In the genomic region with DNA sequence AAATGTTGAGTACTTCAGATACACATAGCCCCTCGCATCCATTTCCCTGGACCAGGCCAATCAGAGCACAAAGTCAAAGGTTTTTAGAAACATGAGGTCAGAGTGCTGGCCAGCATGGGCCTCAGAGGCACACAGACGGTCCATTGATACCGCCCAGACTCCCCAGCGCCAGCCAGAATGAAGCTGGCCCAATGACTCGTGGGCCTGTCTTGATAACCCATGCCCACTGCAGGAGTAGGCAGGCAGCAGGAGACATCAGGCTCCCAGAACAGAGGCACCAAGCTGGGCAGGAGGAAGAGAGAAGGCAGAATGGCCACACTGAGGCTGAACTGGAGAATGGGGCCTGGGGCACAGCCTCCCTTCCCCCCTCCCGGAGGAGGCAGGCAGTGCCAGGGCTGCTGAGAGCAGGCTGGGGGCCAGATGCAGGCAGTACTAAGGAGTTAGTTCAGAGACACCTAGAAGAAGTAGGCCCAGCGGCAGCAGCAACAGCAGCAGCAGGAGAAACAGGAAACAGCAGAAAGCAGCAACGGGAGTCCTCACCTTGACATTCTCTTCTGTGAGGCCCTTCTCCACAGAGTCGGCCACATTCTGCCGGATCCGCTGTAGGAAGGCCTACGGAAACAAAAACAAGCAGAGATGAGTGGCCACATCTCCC, we compare ENCODE assay signal across 11 mouse cellular contexts.
A peak's percentile ranks its signal among the peaks of the same experiment; 100 is the strongest.
DNase-seq lines count a peak whose midpoint lies in the region; ATAC-seq and TF ChIP-seq lines count a peak whose summit lies in the region.
"Had no signal": no experiment of that assay in that cellular context is flagged by ENCODE, and none has a peak within 500 bp of the region (broad histone marks: within the 10 kb centered on the region; RNA-seq: fewer than 3 reads in every experiment).

No protein-coding gene starts in this region.

- H3K4me2 ChIP-seq in limb, embryonic 12.5 days, result no peak overlapping the region

- no peak for ATAC-seq in limb, embryonic 12.5 days (ENCODE audit: insufficient number of reproducible peaks, insufficient read depth, low FRiP score, low TSS enrichment, low read depth)

- intact Hi-C loops in left cerebral cortex, postnatal 4 days (cut with DNase I), result no loop called here

- WGBS in limb, embryonic 12.5 days, result 83% methylated on average over 12 of the region's 12 CpGs

- peaks cover 2% of the 10 kb centered on the region for H3K4me1 ChIP-seq in limb, embryonic 12.5 days (replicated peaks)

- H3K4me3 ChIP-seq in layer of hippocampus, adult 2 months, result no peak overlapping the region
- no peak overlapping the region for H3K4me3 ChIP-seq in limb, embryonic 12.5 days (replicated peaks)

- H3K9me3 ChIP-seq in limb, embryonic 12.5 days, result no peaks in the 10 kb centered on the region

- no peak for TF ChIP-seq CTCF in layer of hippocampus, adult 2 months (conservative IDR thresholded peaks at IDR 0.05)

- H3K36me3 ChIP-seq in limb, embryonic 12.5 days, result peaks cover 30% of the 10 kb centered on the region; the same call in 1 of the 2 replicates

- H3K27me3 ChIP-seq in limb, embryonic 12.5 days, result no peaks in the 10 kb centered on the region

- H3K9ac ChIP-seq in limb, embryonic 12.5 days (replicated peaks), result peak overlapping the region; percentile 38; the same call in 1 of the 2 replicates

- peak; percentile 48 for DNase-seq in adrenal gland, postnatal 14 days
- DNase-seq in adrenal gland, postnatal 10 days, result no peak
- no peak for DNase-seq in layer of hippocampus, adult 2 months (ENCODE audit: low spot score in 2 of 2)
- no peak for DNase-seq in layer of hippocampus, postnatal 25 days (ENCODE audit: extremely low spot score in 1 of 2, low spot score in 1 of 2)
- peak; percentile 84 for DNase-seq in brain, adult 2 months (ENCODE audit: low read depth, low spot score)
- no peak for DNase-seq in kidney, adult 18-20 months
- no peak for DNase-seq in left cerebral cortex, postnatal 4 days
- DNase-seq: embryo, embryonic 11 days; gastrocnemius, postnatal 36 days; kidney, adult 11 months had no signal

- H3K27ac ChIP-seq in layer of hippocampus, adult 2 months, result peak overlapping the region; percentile 81
- 0 out of 2 replicates have a peak overlapping the region, but pooled peaks have one; percentile 20 for H3K27ac ChIP-seq in limb, embryonic 12.5 days

Comparison
In these comparisons a context has a peak if more than half of its experiments do, and no peak if none do; other contexts are left out.
1. DNase-seq: peak in adrenal gland, postnatal 14 days (single experiment) and brain, adult 2 months (single experiment); none in adrenal gland, postnatal 10 days (single experiment), layer of hippocampus, adult 2 months (0 of 2), layer of hippocampus, postnatal 25 days (0 of 2), kidney, adult 18-20 months (single experiment) and left cerebral cortex, postnatal 4 days (single experiment).